Mouse (Mus musculus): ENCODE measurements around the gene Grik1.

Grik1 gene

GRCm38 (mm10) chr16:88290132-88290772 is at the start of gene Grik1:
Gene Grik1, minus strand, starts transcription at chr16:88290265.
- peak; percentile 67 to 80 for DNase-seq

GRCm38 (mm10) chr16:88294209-88294608 is 4.1 kb upstream of the Grik1 start:
- no peak for DNase-seq

- DNase-seq, result peak; percentile 34 to 44
Measured at GRCm38 (mm10) chr16:88289421-88290081, 514 bp downstream of the Grik1 start.

GRCm38 (mm10) chr16:88258407-88258806 is 31.7 kb downstream of the Grik1 start:
- no peak for DNase-seq

- DNase-seq, result no peak
Measured at GRCm38 (mm10) chr16:88257072-88257471, 33.0 kb downstream of the Grik1 start.

- DNase-seq, result peak in 1 of 2 experiments; percentile 9
Measured at GRCm38 (mm10) chr16:88256101-88256500, 34.0 kb downstream of the Grik1 start.

GRCm38 (mm10) chr16:88252676-88253075 is 37.4 kb downstream of the Grik1 start:
- no peak for DNase-seq

- no peak for DNase-seq
Measured at GRCm38 (mm10) chr16:88251049-88251448, 39.0 kb downstream of the Grik1 start.

GRCm38 (mm10) chr16:88249825-88250224 is 40.2 kb downstream of the Grik1 start:
- DNase-seq, result no peak

- no peak for DNase-seq
Measured at GRCm38 (mm10) chr16:88247586-88247985, 42.5 kb downstream of the Grik1 start.

- DNase-seq, result peak; percentile 7 to 26
Measured at GRCm38 (mm10) chr16:88244658-88245057, 45.4 kb downstream of the Grik1 start.

GRCm38 (mm10) chr16:88225616-88226015 is 64.4 kb downstream of the Grik1 start:
- no peak for DNase-seq

- DNase-seq, result no peak
Measured at GRCm38 (mm10) chr16:88221932-88222331, 68.1 kb downstream of the Grik1 start.

GRCm38 (mm10) chr16:88212531-88212930 is 77.5 kb downstream of the Grik1 start:
- DNase-seq, result no peak

- peak in 1 of 2 experiments; percentile 8 for DNase-seq
Measured at GRCm38 (mm10) chr16:88211852-88212251, 78.2 kb downstream of the Grik1 start.

- peak; percentile 60 to 78 for DNase-seq
Measured at GRCm38 (mm10) chr16:88204400-88204799, 85.7 kb downstream of the Grik1 start.

- no peak for DNase-seq
Measured at GRCm38 (mm10) chr16:88203985-88204384, 86.1 kb downstream of the Grik1 start.

GRCm38 (mm10) chr16:88187433-88188037 is 102.5 kb downstream of the Grik1 start:
- no peak for DNase-seq

GRCm38 (mm10) chr16:88178813-88179212 is 111.3 kb downstream of the Grik1 start:
- DNase-seq, result no peak

- DNase-seq, result no peak
Measured at GRCm38 (mm10) chr16:88177364-88177763, 112.7 kb downstream of the Grik1 start.

GRCm38 (mm10) chr16:88174083-88174721 is 115.9 kb downstream of the Grik1 start:
- DNase-seq, result peak; percentile 8 to 24

- DNase-seq, result no peak
Measured at GRCm38 (mm10) chr16:88166547-88166946, 123.5 kb downstream of the Grik1 start.

GRCm38 (mm10) chr16:88142574-88142973 is 147.5 kb downstream of the Grik1 start:
- no peak for DNase-seq

GRCm38 (mm10) chr16:88142136-88142535 is 147.9 kb downstream of the Grik1 start:
- no peak for DNase-seq

Measured in cerebellum, postnatal 25 days (tissue).